Mouse (Mus musculus) stomach, embryonic 16.5 days (tissue): Measurements from ENCODE around the gene Cdc42se2. TPM values are rescaled to one million over a fixed set of nuclear protein-coding genes. Genes with fewer than 3 reads are reported as not detected.

Experiments used
- ATAC-seq: fragments of 200-750 bp; cut with Nextera tagmentation; 2 replicates; pipeline ENCODE4 v1.8.0; 2017; ENCODE audit warnings: moderate number of reproducible peaks, moderate TSS enrichment; ENCODE audit not compliant: insufficient read depth, low FRiP score
- H3K27ac ChIP-seq: fragments of 300-500 bp; sonication (generic); 2 replicates; pipeline ENCODE4 v1.5.1; 2014; ENCODE audit warnings: low read length
- H3K27me3 ChIP-seq: fragments of 300-500 bp; sonication (generic); 2 replicates; pipeline ENCODE4 v1.6.1; 2014; ENCODE audit warnings: low read length, control low read depth, mixed read lengths; ENCODE audit not compliant: control insufficient read depth, insufficient read depth
- H3K36me3 ChIP-seq: fragments of 300-500 bp; sonication (generic); 2 replicates; pipeline ENCODE4 v1.6.1; 2014; ENCODE audit warnings: low read length; ENCODE audit not compliant: control insufficient read depth, insufficient read depth
- H3K4me1 ChIP-seq: fragments of 300-500 bp; sonication (generic); 2 replicates; pipeline ENCODE4 v1.6.1; 2014; ENCODE audit warnings: low read length, control low read depth, mixed read lengths; ENCODE audit not compliant: control insufficient read depth, insufficient read depth
- H3K4me2 ChIP-seq: fragments of 300-500 bp; sonication (generic); 2 replicates; pipeline ENCODE4 v1.6.1; 2014; ENCODE audit warnings: low read depth, low read length, mixed read lengths
- H3K4me3 ChIP-seq: fragments of 300-500 bp; sonication (generic); replicated peaks from 2 replicates; pipeline ENCODE4 v1.5.1; 2014; ENCODE audit warnings: mild to moderate bottlenecking, low read length
- H3K9ac ChIP-seq: fragments of 300-500 bp; sonication (generic); 2 replicates; pipeline ENCODE4 v1.6.1; 2014; ENCODE audit warnings: low read length
- H3K9me3 ChIP-seq: fragments of 300-500 bp; sonication (generic); replicated peaks from 2 replicates; pipeline ENCODE4 v1.6.1; 2016; ENCODE audit warnings: low read length, control low read depth; ENCODE audit not compliant: control insufficient read depth
- WGBS: fragments of 180-500 bp; shearing (Covaris S2); extraction: QIAGEN DNeasy Blood & Tissue Kit; methylation state at CpG from one replicate; pipeline ENCODE4 v1.1.7; 2014; 5-methylcytosine and 5-hydroxymethylcytosine counted together
- polyA plus RNA-seq: library from polyadenylated mRNA; unstranded; fragments of >200 nt; fragmentation: Nextera tagmentation; extraction: Ambion mirVana; gene quantifications from 2 replicates; pipeline ENCODE4 v1.2.1, GENCODE M21; 2015

The Cdc42se2 gene
- polyA plus RNA-seq, 1 experiment from 2014 or later: 62.7 TPM

GRCm38 (mm10) chr11:54695951-54696350 is 91.5 kb downstream of the Cdc42se2 start:
- Histone ChIP-seq H3K27me3 (no peaks in the 10 kb centered on the region), H3K9me3 (no peaks in the 10 kb centered on the region), H3K4me2 (no peak overlapping the region), H3K27ac (no peak overlapping the region), H3K4me3 (no peak overlapping the region), H3K9ac (no peak overlapping the region), H3K36me3 (no peaks in the 10 kb centered on the region), H3K4me1 (no peaks in the 10 kb centered on the region)
- 61% methylated on average over 4 of the region's 4 CpGs for WGBS
- ATAC-seq: no peak

- H3K36me3 ChIP-seq: no peaks in the 10 kb centered on the region
- no peak overlapping the region for H3K4me3 ChIP-seq
- no peaks in the 10 kb centered on the region for H3K4me1 ChIP-seq
- no peak overlapping the region for H3K27ac ChIP-seq
- no peaks in the 10 kb centered on the region for H3K9me3 ChIP-seq
- no peak overlapping the region for H3K4me2 ChIP-seq
- H3K9ac ChIP-seq: no peak overlapping the region
- WGBS: 79% methylated on average over 8 of the region's 8 CpGs
- H3K27me3 ChIP-seq: no peaks in the 10 kb centered on the region
- ATAC-seq: no peak
These were observed 93.2 kb downstream of the Cdc42se2 start for GRCm38 (mm10) chr11:54694291-54694690.

DNA sequence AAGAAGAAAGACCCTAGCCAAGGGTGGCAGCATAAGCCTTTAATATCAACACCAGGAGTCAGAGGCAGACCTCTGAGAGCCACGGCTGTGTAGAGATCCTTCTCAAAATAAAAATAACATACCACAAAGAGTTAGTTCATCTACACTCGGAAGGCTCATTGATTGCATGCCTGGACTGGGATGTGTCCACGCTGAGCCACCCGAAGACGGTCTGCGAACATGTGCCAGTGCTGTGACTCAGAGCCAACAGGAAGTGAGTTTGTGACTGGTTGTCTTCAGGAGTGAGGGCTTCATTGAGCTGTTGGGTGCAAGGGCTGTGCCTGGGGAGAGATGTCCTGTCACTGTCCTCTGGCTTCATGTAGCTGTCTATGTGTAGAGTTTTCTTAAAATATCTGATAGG is 93.8 kb downstream of the Cdc42se2 start:
- no peak overlapping the region for H3K4me2 ChIP-seq
- H3K4me1 ChIP-seq: no peaks in the 10 kb centered on the region
- 82% methylated on average over 6 of the region's 6 CpGs for WGBS
- no peak overlapping the region for H3K4me3 ChIP-seq
- H3K9me3 ChIP-seq: no peaks in the 10 kb centered on the region
- H3K27me3 ChIP-seq: no peaks in the 10 kb centered on the region
- no peak for ATAC-seq
- no peaks in the 10 kb centered on the region for H3K36me3 ChIP-seq
- H3K27ac ChIP-seq: no peak overlapping the region
- H3K9ac ChIP-seq: no peak overlapping the region

- H3K27me3 ChIP-seq: no peaks in the 10 kb centered on the region
- H3K9ac ChIP-seq: no peak overlapping the region
- H3K36me3 ChIP-seq: no peaks in the 10 kb centered on the region
- H3K9me3 ChIP-seq: no peaks in the 10 kb centered on the region
- H3K4me2 ChIP-seq: no peak overlapping the region
- no peak for ATAC-seq
- no peak overlapping the region for H3K27ac ChIP-seq
- H3K4me3 ChIP-seq: no peak overlapping the region
- no peaks in the 10 kb centered on the region for H3K4me1 ChIP-seq
- 78% methylated on average over 4 of the region's 4 CpGs for WGBS
These were observed 96.3 kb downstream of the Cdc42se2 start for GRCm38 (mm10) chr11:54691179-54691578.

DNA sequence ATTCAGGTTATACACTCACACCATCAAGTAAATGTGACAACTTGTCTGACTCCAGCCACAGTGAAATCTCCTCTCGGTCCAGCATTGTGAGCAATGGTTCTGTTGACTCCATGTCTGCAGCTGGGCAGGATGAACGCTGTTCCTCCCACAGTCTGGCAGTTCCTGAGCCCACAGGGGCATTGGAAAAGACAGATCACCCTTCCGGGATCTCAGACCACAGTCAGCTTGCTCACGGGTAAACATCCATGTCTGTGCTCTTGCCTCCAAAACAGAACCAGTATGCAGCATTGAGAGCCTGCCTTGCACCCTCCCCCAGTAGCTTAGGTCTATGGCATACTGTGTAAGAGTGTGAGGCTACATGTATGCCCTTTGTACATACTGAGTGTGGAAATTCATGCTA is 97.3 kb downstream of the Cdc42se2 start:
- Histone ChIP-seq H3K27ac (no peak overlapping the region), H3K4me2 (no peak overlapping the region), H3K4me1 (no peaks in the 10 kb centered on the region), H3K9me3 (no peaks in the 10 kb centered on the region), H3K9ac (no peak overlapping the region), H3K36me3 (peaks cover 4% of the 10 kb centered on the region), H3K4me3 (no peak overlapping the region), H3K27me3 (no peaks in the 10 kb centered on the region)
- no peak for ATAC-seq
- 77% methylated on average over 4 of the region's 4 CpGs for WGBS

- Histone ChIP-seq H3K36me3 (peaks cover 8% of the 10 kb centered on the region), H3K4me3 (no peak overlapping the region), H3K27me3 (no peaks in the 10 kb centered on the region), H3K4me1 (no peaks in the 10 kb centered on the region), H3K9me3 (no peaks in the 10 kb centered on the region), H3K27ac (no peak overlapping the region), H3K9ac (no peak overlapping the region), H3K4me2 (no peak overlapping the region)
- WGBS: 83% methylated on average over 2 of the region's 2 CpGs
- ATAC-seq: no peak
These were observed 102.6 kb downstream of the Cdc42se2 start for GRCm38 (mm10) chr11:54684831-54685230.

DNA sequence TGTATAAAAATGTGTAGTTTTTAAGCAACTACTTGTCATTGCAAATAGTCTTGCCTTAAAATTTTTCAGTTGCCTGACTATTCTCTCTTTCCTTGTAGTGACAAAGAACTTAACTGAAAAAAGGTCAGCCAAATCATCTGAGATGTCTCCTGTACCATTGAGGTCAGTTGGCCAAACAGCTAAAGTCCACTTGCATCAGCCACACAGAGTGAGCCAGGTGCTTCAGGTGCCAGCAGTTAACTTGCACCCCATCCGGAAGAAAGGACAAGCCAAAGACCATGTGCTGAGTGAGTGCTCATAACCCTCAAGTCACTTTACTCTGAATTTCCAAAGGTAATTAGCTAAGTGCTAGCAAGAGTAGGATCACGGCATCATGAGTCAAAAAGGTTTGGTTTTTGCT is 108.3 kb downstream of the Cdc42se2 start:
- Histone ChIP-seq H3K4me1 (no peaks in the 10 kb centered on the region), H3K36me3 (peaks cover 19% of the 10 kb centered on the region), H3K9ac (no peak overlapping the region), H3K9me3 (no peaks in the 10 kb centered on the region), H3K4me3 (no peak overlapping the region), H3K27me3 (no peaks in the 10 kb centered on the region), H3K4me2 (no peak overlapping the region), H3K27ac (no peak overlapping the region)
- WGBS: 90% methylated on average over 2 of the region's 2 CpGs
- ATAC-seq: no peak

DNA sequence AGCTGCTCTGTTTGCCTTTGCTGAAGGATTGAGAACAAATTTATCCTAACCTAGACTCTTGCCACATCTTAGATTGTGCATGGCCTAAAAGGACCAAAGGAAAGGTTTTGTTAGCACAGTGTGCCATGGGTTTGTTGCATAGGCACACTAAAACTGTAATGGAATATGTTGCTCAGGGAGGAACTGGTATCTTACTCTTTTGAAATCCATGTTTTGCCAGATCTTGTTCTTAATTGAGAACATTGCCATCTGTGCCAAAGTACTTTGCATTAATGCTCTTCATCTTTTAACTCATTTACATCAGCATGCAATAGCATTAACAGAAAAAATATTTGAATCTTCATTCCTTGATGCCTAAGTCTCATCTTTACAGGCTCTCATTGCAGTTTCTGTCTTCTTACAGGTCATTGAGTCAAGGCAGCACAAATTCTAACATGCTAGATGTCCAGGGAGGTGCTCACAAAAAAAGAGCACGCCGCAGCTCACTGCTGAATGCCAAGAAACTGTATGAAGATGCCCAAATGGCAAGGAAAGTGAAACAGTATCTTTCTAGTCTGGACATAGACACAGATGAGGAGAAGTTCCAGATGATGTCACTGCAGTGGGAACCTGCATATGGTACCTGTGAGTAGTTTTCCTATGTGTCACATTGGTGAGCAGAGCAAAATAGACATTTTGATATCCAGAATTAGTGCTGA is 111.5 kb downstream of the Cdc42se2 start:
- Histone ChIP-seq H3K36me3 (peaks cover 19% of the 10 kb centered on the region), H3K9ac (no peak overlapping the region), H3K4me2 (no peak overlapping the region), H3K27me3 (no peaks in the 10 kb centered on the region), H3K27ac (no peak overlapping the region), H3K4me1 (no peaks in the 10 kb centered on the region), H3K4me3 (no peak overlapping the region), H3K9me3 (no peaks in the 10 kb centered on the region)
- 97% methylated on average over 2 of the region's 2 CpGs for WGBS
- no peak for ATAC-seq

DNA sequence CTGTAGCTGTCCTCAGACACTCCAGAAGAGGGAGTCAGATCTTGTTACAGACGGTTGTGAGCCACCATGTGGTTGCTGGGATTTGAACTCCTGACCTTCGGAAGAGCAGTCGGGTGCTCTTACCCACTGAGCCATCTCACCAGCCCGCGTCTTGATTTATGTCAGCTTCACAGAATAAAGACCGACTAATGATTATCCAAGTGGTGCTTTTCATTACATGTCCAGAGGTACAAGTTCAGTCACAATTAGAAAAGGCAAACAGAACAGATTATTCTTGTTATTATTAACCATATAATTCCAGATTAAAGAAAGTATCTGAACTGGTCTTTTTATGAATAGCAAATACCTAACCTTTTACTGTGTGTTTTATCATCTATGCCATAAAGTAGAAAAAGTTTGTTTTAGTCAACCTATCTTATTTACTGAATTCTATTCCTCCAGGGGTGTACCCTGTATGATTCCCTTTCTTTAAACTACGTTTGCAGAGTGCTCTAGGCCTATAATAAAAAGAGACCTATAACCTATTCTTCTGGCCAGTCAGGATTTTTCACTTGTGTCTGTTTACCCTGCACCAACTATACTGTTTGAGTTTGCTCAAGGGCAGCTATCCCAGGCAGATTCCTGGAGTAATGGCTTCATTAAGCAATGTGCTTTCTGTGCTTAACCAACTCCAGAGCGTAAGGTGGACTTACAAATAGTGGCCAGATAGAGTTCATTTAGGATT is 113.7 kb downstream of the Cdc42se2 start:
- peak; percentile 76; the same call in 1 of the 2 replicates for ATAC-seq
- Histone ChIP-seq H3K4me3 (no peak overlapping the region), H3K9me3 (no peaks in the 10 kb centered on the region), H3K4me2 (no peak overlapping the region), H3K36me3 (peaks cover 7% of the 10 kb centered on the region; the same call in 1 of the 2 replicates), H3K4me1 (no peaks in the 10 kb centered on the region), H3K9ac (no peak overlapping the region), H3K27me3 (no peaks in the 10 kb centered on the region), H3K27ac (no peak overlapping the region)
- 53% methylated on average over 8 of the region's 8 CpGs for WGBS
